Mouse (Mus musculus) bone marrow macrophage, adult 2 months (primary cell): ENCODE data around the gene Tsr1. TPM values are rescaled to one million over a fixed set of nuclear protein-coding genes. Genes with fewer than 3 reads are reported as not detected.
A peak's percentile ranks its signal among the peaks of the same experiment; 100 is the strongest.

Experiments used
- H3K27ac ChIP-seq: 2 replicates; pipeline ENCODE4 v1.5.1; 2012; ENCODE audit warnings: low read depth, low read length; ENCODE audit not compliant: insufficient read depth
- H3K4me1 ChIP-seq: 2 replicates; pipeline ENCODE4 v1.6.1; 2012; ENCODE audit warnings: low read length; ENCODE audit not compliant: control insufficient read depth, insufficient read depth
- H3K4me3 ChIP-seq: 2 replicates; pipeline ENCODE4 v1.5.1; 2012; ENCODE audit warnings: mild to moderate bottlenecking, low read length, moderate library complexity; ENCODE audit not compliant: insufficient read depth
- CTCF ChIP-seq: IDR thresholded peaks from 2 replicates; pipeline ENCODE4 v1.5.1; 2012; ENCODE audit warnings: low read depth, mild to moderate bottlenecking, low read length, moderate library complexity
- POLR2A ChIP-seq: IDR thresholded peaks from 2 replicates; pipeline ENCODE4 v1.6.1; 2012; ENCODE audit warnings: mild to moderate bottlenecking, low read depth, low read length, borderline replicate concordance
- polyA plus RNA-seq: library from polyadenylated mRNA; stranded (reverse); fragments of >200 nt; gene quantifications from 2 replicates; pipeline ENCODE4 v1.2.4, GENCODE M21; 2012; ENCODE audit not compliant: missing spikeins, insufficient read depth, insufficient read length

The Tsr1 gene
- polyA plus RNA-seq, 1 experiment, result 6.6 TPM

GRCm38 (mm10) chr11:74896901-74897677, 782 bp upstream of the Tsr1 start, which contains the start of gene Sgsm2:
Gene Sgsm2 (minus strand): TSS chr11:74897060.
- no peak for TF ChIP-seq CTCF
- TF ChIP-seq POLR2A, result no peak
- Histone ChIP-seq H3K4me3 (peak within 1 kb of the TSS; percentile 89), H3K4me1 (0 out of 2 replicates have a peak, but pooled peaks cover 8% of the 10 kb centered on the region), H3K27ac (peak within 1 kb of the TSS; percentile 63)

GRCm38 (mm10) chr11:74898517-74898827, 601 bp downstream of the Tsr1 start:
- H3K4me1 ChIP-seq, result 0 out of 2 replicates have a peak, but pooled peaks cover 8% of the 10 kb centered on the region
- H3K4me3 ChIP-seq, result peak overlapping the region; percentile 89
- TF ChIP-seq CTCF (no peak), POLR2A (no peak)
- H3K27ac ChIP-seq, result peak overlapping the region; percentile 49

DNA sequence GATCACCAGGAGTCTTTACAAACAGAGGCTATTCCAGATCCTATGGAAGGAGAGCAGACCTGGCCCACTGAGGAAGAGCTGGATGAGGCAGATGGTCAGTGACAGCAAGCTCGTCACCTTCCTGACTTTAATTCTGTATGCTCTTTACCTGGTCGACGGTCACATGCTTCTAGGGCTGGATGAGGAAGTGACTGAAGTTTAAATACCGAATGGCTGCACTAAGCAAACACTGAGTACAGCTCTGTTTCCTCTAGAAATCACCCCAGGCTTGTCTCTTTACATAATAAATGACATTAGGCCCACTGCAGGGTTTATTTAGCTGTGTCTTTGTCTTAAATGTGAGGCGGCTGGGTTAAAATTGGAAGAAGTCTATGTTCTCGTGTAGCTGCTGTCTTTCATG, 3.7 kb downstream of the Tsr1 start:
- Histone ChIP-seq H3K4me1 (0 out of 2 replicates have a peak, but pooled peaks cover 8% of the 10 kb centered on the region), H3K27ac (no peak overlapping the region), H3K4me3 (no peak overlapping the region)
- TF ChIP-seq CTCF, result no peak
- no peak for TF ChIP-seq POLR2A

- H3K4me3 ChIP-seq, result no peak overlapping the region
- H3K27ac ChIP-seq, result no peak overlapping the region
- TF ChIP-seq POLR2A, result no peak
- TF ChIP-seq CTCF, result no peak
- 0 out of 2 replicates have a peak, but pooled peaks cover 8% of the 10 kb centered on the region for H3K4me1 ChIP-seq
Measured at GRCm38 (mm10) chr11:74902416-74902815, 4.5 kb downstream of the Tsr1 start.

DNA sequence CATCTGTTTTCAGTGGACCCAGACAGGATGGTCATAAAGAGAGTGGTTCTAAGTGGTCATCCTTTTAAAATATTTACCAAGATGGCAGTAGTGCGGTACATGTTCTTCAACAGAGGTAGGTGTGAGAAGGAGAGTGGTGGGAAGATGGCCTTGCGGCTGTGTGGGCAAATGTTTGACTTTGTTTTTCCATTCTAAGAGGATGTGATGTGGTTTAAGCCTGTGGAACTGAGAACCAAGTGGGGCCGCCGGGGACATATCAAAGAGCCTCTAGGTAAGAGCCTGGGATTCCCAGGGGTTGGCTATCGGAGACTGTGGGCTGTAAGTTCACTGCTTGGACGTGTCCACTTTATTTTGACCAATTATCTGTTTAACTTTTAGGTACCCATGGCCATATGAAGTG, 10.0 kb downstream of the Tsr1 start:
- Histone ChIP-seq H3K4me3 (no peak overlapping the region), H3K4me1 (no peaks in the 10 kb centered on the region), H3K27ac (no peak overlapping the region)
- TF ChIP-seq POLR2A (no peak), CTCF (no peak)

DNA sequence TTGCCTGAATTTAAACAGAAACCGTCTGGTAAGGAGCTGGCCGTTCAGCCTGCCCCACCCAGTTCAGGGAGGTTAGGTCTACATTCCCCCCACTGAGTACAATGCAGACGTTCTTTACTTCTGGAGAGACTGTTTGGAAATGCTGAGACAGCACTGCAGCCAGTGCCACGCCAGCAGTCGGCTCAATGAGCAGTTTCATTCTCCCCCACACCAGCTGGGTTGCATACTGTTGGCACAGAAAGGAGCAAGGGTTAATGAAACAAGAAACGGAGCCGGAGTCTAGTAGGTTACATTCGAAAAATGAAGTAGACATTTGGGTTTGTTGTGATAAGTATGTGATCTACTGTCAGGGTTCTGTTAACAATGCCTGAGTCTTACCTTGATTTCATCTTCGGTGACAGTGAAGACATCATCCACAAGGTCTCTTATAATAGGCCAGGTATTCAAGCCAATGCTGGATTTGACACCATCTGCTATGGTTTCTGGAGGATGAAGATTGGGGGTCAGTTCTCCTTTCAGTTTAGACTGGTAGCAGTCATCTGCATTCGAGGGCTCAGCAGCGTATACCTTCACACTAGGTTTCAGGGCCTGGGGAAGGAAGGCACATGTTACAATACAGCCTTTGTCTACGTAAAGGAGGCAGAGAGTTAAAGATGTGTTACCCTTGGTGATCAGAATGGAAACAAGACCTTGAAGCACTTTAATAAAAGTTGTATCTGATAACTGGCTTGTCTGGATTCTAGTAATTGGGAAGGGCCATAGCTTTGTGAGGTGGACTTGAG, 10.9 kb downstream of the Tsr1 start:
- Histone ChIP-seq H3K4me3 (no peak overlapping the region), H3K4me1 (no peaks in the 10 kb centered on the region), H3K27ac (no peak overlapping the region)
- TF ChIP-seq POLR2A (no peak), CTCF (no peak)

DNA sequence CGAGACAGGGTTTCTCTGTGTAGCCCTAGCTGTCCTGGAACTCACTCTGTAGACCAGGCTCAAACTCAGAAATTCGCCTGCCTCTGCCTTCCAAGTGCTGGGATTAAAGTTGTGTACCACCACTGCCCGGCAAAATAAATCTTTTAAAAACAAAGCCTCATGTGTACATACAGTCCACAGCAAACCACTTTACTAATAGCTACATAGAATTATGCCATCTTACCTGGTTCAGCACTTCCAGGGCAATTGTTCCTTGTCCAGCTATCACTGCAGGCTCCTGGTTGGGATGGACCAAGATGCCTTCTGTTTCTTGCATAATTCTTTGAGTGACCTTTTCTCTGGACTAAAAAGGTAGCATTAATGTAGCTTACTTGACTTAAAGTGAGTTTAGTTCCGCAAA, 12.1 kb downstream of the Tsr1 start:
- no peak overlapping the region for H3K27ac ChIP-seq
- TF ChIP-seq POLR2A, result no peak
- TF ChIP-seq CTCF, result no peak
- H3K4me1 ChIP-seq, result no peaks in the 10 kb centered on the region
- H3K4me3 ChIP-seq, result no peak overlapping the region

GRCm38 (mm10) chr11:74912492-74912891, 14.6 kb downstream of the Tsr1 start:
- Histone ChIP-seq H3K4me1 (no peaks in the 10 kb centered on the region), H3K4me3 (no peak overlapping the region), H3K27ac (no peak overlapping the region)
- TF ChIP-seq CTCF (no peak), POLR2A (no peak)

DNA sequence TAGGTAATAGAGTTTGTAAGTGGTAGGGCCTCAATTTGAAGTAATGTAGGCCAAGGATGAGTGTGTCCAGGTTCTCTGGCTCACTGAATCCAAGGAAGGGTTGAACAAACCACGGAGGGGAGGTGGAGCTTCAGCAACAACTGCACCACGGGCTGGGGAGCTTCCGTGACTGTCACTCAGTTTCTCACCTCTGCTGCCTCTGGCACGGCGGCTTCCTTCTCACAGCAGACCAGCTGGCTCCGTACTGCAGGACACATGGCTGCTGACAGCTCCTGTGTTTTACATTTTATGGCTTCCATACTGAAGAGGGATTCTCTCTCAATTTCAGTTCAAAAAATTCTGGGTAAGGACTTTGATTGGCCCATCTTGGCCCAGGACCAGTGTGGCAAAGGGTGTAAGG, 21.4 kb downstream of the Tsr1 start:
- Histone ChIP-seq H3K4me3 (no peak overlapping the region), H3K4me1 (peaks cover 6% of the 10 kb centered on the region; the same call in 1 of the 2 replicates), H3K27ac (no peak overlapping the region)
- TF ChIP-seq POLR2A, result no peak
- no peak for TF ChIP-seq CTCF

- Histone ChIP-seq H3K4me3 (no peak overlapping the region), H3K27ac (no peak overlapping the region), H3K4me1 (peaks cover 15% of the 10 kb centered on the region)
- TF ChIP-seq POLR2A, result no peak
- peak; percentile 46 for TF ChIP-seq CTCF
Measured at GRCm38 (mm10) chr11:74924149-74924548, 26.3 kb downstream of the Tsr1 start.
